Mouse (Mus musculus): Measurements from ENCODE around the gene Wdr13.

DNA sequence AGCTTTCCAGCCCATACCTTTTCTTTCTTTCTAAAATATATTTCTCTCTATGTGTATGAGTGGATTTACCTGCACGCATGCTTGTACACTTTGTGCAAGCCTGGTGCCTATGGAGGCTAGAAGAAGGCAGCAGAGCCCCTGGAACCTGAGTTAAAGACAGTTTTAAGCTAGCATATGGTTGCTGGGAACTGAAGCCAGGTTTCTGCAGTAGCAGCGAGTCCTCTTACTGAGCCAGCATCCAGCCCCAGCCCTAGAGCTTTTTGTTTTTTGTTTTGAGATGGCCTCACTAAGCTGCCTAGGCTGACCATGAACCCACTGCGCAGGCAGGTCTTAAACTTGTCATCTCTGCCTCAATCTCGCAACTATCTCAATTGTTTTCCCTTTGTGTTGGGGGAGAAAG is 31.8 kb upstream of the Wdr13 start:
- no peak for TF ChIP-seq CTCF (IDR thresholded peaks at IDR 0.05; ENCODE audit: insufficient read depth, low read length)
- TF ChIP-seq POLR2A (IDR thresholded peaks at IDR 0.05; ENCODE audit: borderline replicate concordance, extremely low read depth, low read depth, low read length), result no peak
